Mouse (Mus musculus) erythroid progenitor cell, adult 5-6 weeks (primary cell): Measurements from ENCODE around the gene Oxsr1. TPM values are rescaled to one million over a fixed set of nuclear protein-coding genes. Genes with fewer than 3 reads are reported as not detected.

Source experiments
- total RNA-seq, 2 experiments: library from RNA; stranded (forward) in 1 of 2; stranded (reverse) in 1 of 2; fragments of 150-400 nt in 1 of 2; fragments of 186-747, 209-891 nt in 1 of 2; gene quantifications; 2 replicates each; pipeline versions ENCODE4 v1.2.3 to v1.2.4; 2015 to 2017; ENCODE audit warnings: low replicate concordance in 2 of 2

The Oxsr1 gene
- total RNA-seq, 2 experiments from 2014 or later, result 37.1 to 48.6 TPM

Other genes with a start within 250 kb of the Oxsr1 start
- not detected in 2 replicates for gene Plcd1, start 228.9 kb downstream of the Oxsr1 start, total RNA-seq (2015; ENCODE audit: low replicate concordance)
- gene Plcd1, start 228.9 kb downstream of the Oxsr1 start, total RNA-seq (2017; ENCODE audit: low replicate concordance), result not detected in 2 replicates
- gene Dlec1, start 219.9 kb downstream of the Oxsr1 start, total RNA-seq (2015; ENCODE audit: low replicate concordance), result 0.36 TPM in 1 of 2 replicates, not detected in the other
- gene Dlec1, start 219.9 kb downstream of the Oxsr1 start, total RNA-seq (2017; ENCODE audit: low replicate concordance), result not detected in 2 replicates
- gene Acaa1b, start 165.3 kb downstream of the Oxsr1 start, total RNA-seq (2015; ENCODE audit: low replicate concordance), result not detected in 2 replicates
- not detected in 2 replicates for gene Acaa1b, start 165.3 kb downstream of the Oxsr1 start, total RNA-seq (2017; ENCODE audit: low replicate concordance)
- not detected in 2 replicates for gene Gm47289, start 163.3 kb downstream of the Oxsr1 start, total RNA-seq (2015; ENCODE audit: low replicate concordance)
- gene Gm47289, start 163.3 kb downstream of the Oxsr1 start, total RNA-seq (2017; ENCODE audit: low replicate concordance), result not detected in 2 replicates
- not detected in 2 replicates for gene Slc22a13, start 113.3 kb downstream of the Oxsr1 start, total RNA-seq (2015; ENCODE audit: low replicate concordance)
- not detected in 2 replicates for gene Slc22a13, start 113.3 kb downstream of the Oxsr1 start, total RNA-seq (2017; ENCODE audit: low replicate concordance)
- gene Acaa1a, start 17.2 kb upstream of the Oxsr1 start, total RNA-seq (2015; ENCODE audit: low replicate concordance), result 5.9 and 10.8 TPM in 2 replicates
- 5.2 and 5.4 TPM in 2 replicates for gene Acaa1a, start 17.2 kb upstream of the Oxsr1 start, total RNA-seq (2017; ENCODE audit: low replicate concordance)
- 22.6 and 25.9 TPM in 2 replicates for gene Myd88, start 19.0 kb upstream of the Oxsr1 start, total RNA-seq (2015; ENCODE audit: low replicate concordance)
- 5.9 and 14.0 TPM in 2 replicates for gene Myd88, start 19.0 kb upstream of the Oxsr1 start, total RNA-seq (2017; ENCODE audit: low replicate concordance)
- gene Xylb, start 35.0 kb upstream of the Oxsr1 start, total RNA-seq (2015; ENCODE audit: low replicate concordance), result not detected in 2 replicates
- not detected in 2 replicates for gene Xylb, start 35.0 kb upstream of the Oxsr1 start, total RNA-seq (2017; ENCODE audit: low replicate concordance)
- not detected in 2 replicates for gene Slc22a14, start 43.1 kb upstream of the Oxsr1 start, total RNA-seq (2015; ENCODE audit: low replicate concordance)
- not detected in 2 replicates for gene Slc22a14, start 43.1 kb upstream of the Oxsr1 start, total RNA-seq (2017; ENCODE audit: low replicate concordance)
- not detected in 2 replicates for gene Acvr2b, start 79.7 kb upstream of the Oxsr1 start, total RNA-seq (2015; ENCODE audit: low replicate concordance)
- 0.26 TPM in 1 of 2 replicates, not detected in the other for gene Acvr2b, start 79.7 kb upstream of the Oxsr1 start, total RNA-seq (2017; ENCODE audit: low replicate concordance)
- gene Exog, start 122.5 kb upstream of the Oxsr1 start, total RNA-seq (2015; ENCODE audit: low replicate concordance), result 1.7 and 5.8 TPM in 2 replicates
- gene Exog, start 122.5 kb upstream of the Oxsr1 start, total RNA-seq (2017; ENCODE audit: low replicate concordance), result 3.1 and 4.5 TPM in 2 replicates